Mouse (Mus musculus) spleen, adult 2 months (tissue): ENCODE results near the gene Lypd6b.

ENCODE experiments used
- CTCF ChIP-seq: fragments of 200-500 bp; IDR thresholded peaks from 2 replicates; pipeline ENCODE4 v1.5.1; 2011; ENCODE audit warnings: mild to moderate bottlenecking, inconsistent platforms; ENCODE audit not compliant: insufficient read depth, insufficient read length, insufficient replicate concordance; ENCODE audit errors: extremely low read depth
- POLR2A ChIP-seq: fragments of 200-500 bp; IDR thresholded peaks from 2 replicates; pipeline ENCODE4 v1.6.1; 2011; ENCODE audit warnings: low read depth, low read length, inconsistent platforms

DNA sequence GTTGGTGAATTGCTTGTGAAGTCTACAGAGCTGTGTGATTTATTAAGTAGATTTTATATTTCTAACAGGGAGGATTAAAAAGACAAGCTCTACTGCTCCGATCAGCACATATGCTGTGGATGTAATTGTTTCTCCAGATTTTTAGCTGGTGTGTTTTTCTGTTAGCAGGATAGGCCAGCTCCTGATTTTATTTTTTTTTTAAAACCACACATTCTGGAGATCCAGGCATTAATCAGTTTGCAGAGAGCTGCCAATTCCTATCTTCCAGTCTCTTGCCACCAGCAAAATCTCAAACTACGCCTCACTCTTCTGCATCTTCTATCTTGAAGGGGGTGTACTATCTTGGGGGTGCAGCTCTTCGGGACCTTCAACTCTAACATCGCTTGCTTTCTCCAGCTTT, 130.6 kb downstream of the Lypd6b start:
- TF ChIP-seq POLR2A (no peak), CTCF (no peak)
